Mouse (Mus musculus): Measurements from ENCODE around the gene Tlr7.
"Not testable (repeated sequence)": the region's sequence is repeated elsewhere in the genome, so short reads cannot be mapped to it uniquely, and the experiment has no call there.

Gene Tlr7

GRCm38 (mm10) chrX:167330399-167330798, at the start of gene Tlr7:
TSS of gene Tlr7 (minus strand) at chrX:167330558.
- peak; percentile 13 to 23 for DNase-seq

GRCm38 (mm10) chrX:167380073-167380472, 49.7 kb upstream of the Tlr7 start:
- DNase-seq = no peak

DNA sequence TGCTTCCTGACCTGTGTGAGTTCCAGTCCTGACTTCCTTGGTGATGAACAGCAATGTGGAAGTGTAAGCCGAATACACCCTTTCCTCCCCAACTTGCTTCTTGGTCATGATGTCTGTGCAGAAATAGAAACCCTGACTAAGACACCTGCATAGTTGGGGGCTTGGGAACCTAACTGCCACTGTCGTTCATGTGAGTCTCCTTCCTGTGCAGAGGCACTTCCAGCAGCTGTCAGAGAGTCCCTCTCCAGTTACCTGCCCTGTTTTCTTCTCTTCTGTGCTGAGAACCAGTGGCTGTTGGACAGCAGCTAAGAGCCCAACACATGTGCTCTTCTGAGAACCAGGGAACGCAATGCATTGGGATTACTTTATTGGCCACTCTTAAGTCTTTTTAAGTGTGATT, 30.9 kb upstream of the Tlr7 start:
- DNase-seq = peak; percentile 32 to 61

DNA sequence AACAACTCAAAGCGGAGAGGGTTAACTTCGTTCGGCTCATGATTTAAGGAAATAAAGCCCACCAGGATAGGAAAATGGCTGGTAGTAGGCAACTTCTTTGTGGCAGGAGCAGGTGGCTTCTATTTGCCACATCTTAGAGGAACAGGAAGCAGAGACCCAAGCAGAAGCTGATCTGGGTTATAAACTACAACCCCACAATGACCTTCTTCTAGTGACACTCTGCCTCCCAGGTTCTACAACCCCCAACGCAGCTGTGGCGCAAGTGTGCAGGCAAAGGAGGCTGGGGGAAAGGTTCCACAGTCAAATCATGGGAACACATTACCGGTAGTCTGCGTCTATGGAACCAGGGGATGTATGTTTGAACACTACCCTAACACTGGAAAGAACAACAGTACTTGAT, 29.3 kb upstream of the Tlr7 start:
- DNase-seq = peak; percentile 46 to 72

DNA sequence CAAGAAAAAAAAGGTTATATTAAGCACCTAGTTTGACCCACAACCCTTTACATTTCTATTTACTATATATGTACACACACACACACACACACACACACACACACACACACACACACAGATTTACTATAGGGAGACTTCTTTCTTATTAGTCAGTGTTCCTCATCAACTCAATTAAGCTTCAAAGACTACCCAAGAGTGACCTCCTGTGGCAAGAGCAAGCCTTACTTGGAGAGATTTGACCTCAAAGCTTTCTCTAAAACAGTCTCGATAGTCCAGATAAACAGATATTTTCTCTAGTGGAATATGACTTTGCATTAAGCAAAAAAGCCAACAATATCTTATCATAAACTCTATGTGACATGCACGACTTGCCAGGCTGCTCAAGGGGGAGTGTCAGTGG, 27.1 kb upstream of the Tlr7 start:
- DNase-seq = no peak

DNA sequence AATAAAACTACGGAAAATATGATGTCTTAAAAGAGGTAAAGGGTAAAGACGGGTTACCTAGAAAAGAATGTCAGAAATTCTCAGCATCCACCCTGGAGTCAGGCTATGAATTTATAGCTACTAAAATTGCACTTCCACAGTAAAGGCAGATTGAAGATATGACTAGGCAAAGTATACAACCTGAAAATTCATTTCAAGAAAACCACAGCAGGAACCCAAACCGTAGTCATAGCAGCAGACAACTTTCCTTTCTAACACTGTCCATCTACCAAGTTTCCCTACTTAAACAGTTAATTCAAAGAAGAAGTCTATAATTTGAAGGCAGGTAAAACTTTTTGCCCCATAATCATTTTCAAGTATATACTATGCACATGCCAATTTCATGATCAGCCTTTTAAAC, 25.6 kb upstream of the Tlr7 start:
- DNase-seq = no peak

GRCm38 (mm10) chrX:167353617-167354016, 23.3 kb upstream of the Tlr7 start:
- DNase-seq = no peak

- no peak for DNase-seq
Observed at GRCm38 (mm10) chrX:167346440-167346839, 16.1 kb upstream of the Tlr7 start.

- no peak for DNase-seq
Observed at GRCm38 (mm10) chrX:167344356-167344755, 14.0 kb upstream of the Tlr7 start.

GRCm38 (mm10) chrX:167341811-167342210, 11.5 kb upstream of the Tlr7 start:
- DNase-seq = no peak

DNA sequence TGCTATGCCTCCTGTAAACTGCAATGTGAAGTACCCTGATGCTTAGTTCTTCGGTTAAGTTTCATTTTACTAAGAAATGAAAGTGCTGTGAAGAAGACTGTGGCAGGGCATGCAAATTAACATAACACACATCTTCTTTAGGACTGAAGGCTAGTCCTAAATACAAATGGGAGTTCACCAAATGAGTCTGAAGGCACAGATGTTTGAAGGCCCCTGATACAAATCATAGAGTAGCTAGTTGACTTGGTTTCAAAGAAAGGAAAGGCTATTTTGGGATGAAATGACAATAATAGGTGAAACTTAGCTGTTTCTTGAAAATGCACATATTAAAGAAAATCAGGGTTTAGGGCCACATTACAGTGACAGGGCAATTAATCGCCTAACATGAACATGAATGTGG, 9.8 kb upstream of the Tlr7 start:
- no peak for DNase-seq

DNA sequence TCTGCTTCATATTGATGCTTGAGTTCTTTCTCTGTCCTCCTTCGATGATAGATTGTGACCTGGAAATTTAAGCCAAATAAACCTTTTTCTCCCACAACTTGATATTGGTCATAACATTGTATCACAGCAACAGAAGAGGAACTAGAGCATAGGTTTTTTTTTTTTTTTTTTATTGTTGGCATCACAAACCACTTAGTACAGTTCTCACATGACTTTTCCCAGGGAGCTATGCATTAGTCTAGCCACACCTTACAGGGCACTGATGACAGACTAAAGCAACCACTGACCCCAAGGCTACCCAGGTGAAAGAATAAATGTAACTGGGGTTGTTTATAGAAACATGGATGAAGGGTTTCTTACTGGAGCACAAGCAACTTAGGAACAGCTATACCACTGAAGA, 7.6 kb upstream of the Tlr7 start:
- no peak for DNase-seq

DNA sequence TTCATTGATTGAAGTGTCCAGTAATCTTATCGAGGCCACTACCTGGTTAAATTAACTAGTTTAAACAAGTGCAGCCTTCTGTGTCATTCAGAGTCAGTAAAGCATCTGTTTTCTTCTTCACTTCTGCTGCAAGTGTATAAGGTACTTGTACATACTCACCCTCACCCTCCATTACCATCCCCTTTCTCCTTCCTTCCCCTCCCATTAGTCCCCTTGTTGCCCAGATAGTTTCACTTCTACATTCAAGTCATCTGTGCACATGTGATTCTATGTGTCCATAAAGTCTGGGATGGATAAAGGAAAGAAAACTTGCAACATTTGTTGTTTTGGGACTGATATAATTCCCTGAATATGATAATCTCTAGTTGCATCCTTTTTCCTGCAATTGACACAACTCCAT, 4.2 kb upstream of the Tlr7 start:
- no peak for DNase-seq

DNA sequence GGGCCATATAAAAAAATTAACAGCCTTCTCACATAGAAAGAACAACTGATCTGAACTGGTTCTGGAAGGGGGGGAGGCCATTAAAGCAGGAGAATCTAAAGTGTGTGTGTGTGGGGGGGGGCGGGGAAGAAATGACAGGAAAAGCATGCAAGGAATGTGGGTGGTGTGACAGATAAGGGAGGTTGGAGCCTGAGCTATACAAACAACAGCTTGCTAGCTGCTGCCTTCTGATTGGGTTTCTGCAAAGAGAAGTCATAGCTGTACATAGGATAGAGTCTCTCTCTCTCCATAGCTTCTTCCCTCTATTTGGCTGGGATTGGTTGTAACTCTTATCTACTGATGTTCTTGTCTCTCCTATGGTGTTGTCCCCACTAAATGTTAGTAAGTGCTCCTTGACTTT, 2.2 kb upstream of the Tlr7 start:
- DNase-seq = no peak

GRCm38 (mm10) chrX:167330993-167331392, 635 bp upstream of the Tlr7 start:
- DNase-seq = no peak

- no peak for DNase-seq
Observed at GRCm38 (mm10) chrX:167329620-167330019, 738 bp downstream of the Tlr7 start.

DNA sequence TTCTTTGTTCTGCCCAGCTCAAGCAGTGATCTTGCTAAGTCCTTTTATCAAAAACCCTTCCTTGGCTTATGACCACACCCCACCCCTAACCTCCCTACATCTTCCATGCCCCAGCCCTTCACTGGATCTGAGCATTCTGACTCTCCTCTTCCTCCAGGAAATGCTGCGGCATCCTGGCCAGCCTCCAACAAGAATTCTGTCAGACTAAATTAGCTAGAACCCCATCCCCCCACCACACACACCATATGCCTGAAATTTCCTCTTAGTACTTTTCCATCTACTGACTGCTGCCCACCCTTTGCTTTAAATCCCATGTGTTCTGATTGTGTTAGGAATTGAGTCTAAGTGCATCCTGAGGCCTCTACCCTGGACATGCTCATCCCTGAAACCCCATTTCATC, 1.3 kb downstream of the Tlr7 start:
- DNase-seq = no peak

- no peak for DNase-seq
Observed at GRCm38 (mm10) chrX:167328519-167328918, 1.8 kb downstream of the Tlr7 start.

DNA sequence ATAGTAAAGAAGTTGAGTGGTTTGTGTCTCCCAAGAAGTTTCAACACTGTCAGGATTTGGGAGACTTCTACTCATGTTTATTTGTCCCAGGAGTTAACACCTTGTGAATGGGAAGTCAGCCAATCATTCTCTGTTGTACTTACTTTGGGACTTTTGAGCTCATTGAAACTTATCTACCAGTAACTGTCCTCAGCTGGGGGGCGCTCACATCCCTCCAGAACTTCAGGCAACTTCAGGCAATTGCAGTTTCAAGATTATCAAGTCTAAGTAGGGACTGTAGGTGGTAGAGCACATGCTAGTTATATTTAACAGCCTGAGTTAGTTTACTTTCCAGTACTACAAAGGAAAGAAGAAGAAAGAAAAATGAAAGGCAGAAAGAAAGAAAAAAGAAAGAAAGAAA, 6.6 kb downstream of the Tlr7 start:
- peak; percentile 39 to 40 for DNase-seq

DNA sequence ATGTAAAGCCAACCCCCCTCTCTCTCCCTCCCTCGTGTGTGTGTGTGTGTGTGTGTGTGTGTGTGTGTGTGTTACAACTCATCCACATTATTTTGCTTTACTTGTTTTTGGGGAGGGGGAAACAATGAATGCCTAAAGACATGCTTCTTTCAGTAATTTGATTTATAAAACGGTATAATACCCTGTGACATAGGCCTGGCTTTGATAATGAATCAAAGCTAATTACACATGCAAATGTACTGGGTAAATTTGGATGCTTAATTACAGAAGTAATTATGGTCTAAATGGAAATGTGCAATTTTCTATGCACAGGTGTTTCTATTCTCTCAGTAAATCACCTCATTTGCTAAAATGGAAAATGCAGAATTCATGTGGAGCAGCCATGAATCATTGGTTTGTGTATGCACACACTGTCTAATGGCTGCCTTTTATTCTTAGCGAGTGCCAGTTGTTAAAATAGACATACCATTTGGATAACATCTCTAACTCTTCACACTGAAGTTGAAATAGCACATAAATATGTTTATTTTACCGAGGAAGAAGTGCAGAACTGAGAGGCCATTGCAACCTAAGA, 9.0 kb downstream of the Tlr7 start:
- no peak for DNase-seq

GRCm38 (mm10) chrX:167318819-167319396, 11.4 kb downstream of the Tlr7 start:
- no peak for DNase-seq

- DNase-seq = no peak
Observed at GRCm38 (mm10) chrX:167315766-167316165, 14.6 kb downstream of the Tlr7 start.

- DNase-seq = no peak
Observed at GRCm38 (mm10) chrX:167315093-167315726, 15.1 kb downstream of the Tlr7 start.

- not testable (repeated sequence) for DNase-seq
Observed at GRCm38 (mm10) chrX:167302061-167302460, 28.3 kb downstream of the Tlr7 start.

- DNase-seq = peak; percentile 50 to 57
Observed at GRCm38 (mm10) chrX:167276953-167277352, 53.4 kb downstream of the Tlr7 start.

Measured in thymus, postnatal 36 days (tissue).